Mouse (Mus musculus): ENCODE measurements around the gene 2900026A02Rik. TPM values are rescaled to one million over a fixed set of nuclear protein-coding genes. Genes with fewer than 3 reads are reported as not detected.

2900026A02Rik gene
- total and polyA plus RNA-seq, 3 experiments, result not detected

DNA sequence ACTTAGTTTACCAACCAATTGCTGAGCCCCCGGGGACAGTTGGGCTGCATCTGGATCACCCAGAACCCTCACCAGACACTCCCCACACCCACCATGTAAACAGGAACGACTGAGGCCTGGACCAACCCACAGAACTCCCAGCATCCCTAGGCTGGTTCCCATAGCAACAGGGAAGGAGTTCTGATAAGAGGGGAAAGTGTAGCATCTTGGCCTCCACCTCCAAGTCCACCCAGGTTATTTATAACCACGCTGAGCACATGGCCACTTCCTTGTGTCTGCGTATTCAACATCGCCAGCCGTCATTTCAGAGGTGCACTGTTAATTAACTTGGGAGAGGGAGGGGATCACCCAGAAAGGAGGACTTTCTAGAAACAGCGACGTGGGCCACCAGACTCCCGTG lies 75.9 kb downstream of the 2900026A02Rik start:
- no peak for DNase-seq (ENCODE audit: low read depth, low spot score)
- Histone ChIP-seq H3K36me3 (ENCODE audit: control insufficient read depth in 1 of 2, insufficient read depth in 2 of 2, low read length in 2 of 2) (no peaks in the 10 kb centered on the region), H3K4me3 (ENCODE audit: control insufficient read depth in 1 of 2, insufficient read depth in 1 of 2, low read depth in 2 of 2, low read length in 2 of 2) (no peak overlapping the region), H3K79me2 (ENCODE audit: control insufficient read depth, insufficient read depth, low read length, poor library complexity) (no peaks in the 10 kb centered on the region), H3K27me3 (ENCODE audit: control insufficient read depth in 1 of 2, insufficient read depth in 2 of 2, low read length in 2 of 2) (no peaks in the 10 kb centered on the region), H3K4me1 (ENCODE audit: control insufficient read depth in 1 of 2, insufficient read depth in 2 of 2, low read length in 2 of 2) (no peaks in the 10 kb centered on the region), H3K27ac (ENCODE audit: control insufficient read depth, low read depth, low read length) (no peak overlapping the region), H3K9me3 (replicated peaks; ENCODE audit: insufficient read depth, low read length) (no peaks in the 10 kb centered on the region; the same call in 1 of the 2 replicates), H3K9ac (ENCODE audit: control insufficient read depth, low read depth, low read length, poor library complexity, severe bottlenecking) (no peak overlapping the region)
- TF ChIP-seq ZNF384 (IDR thresholded peaks at IDR 0.05; ENCODE audit: low read depth, low read length) (no peak), HCFC1 (IDR thresholded peaks at IDR 0.05; ENCODE audit: low read depth, low read length) (no peak), BHLHE40 (IDR thresholded peaks at IDR 0.05; ENCODE audit: borderline replicate concordance, low read depth, low read length) (no peak), SIN3A (IDR thresholded peaks at IDR 0.05; ENCODE audit: low read length) (no peak), MEF2A (IDR thresholded peaks at IDR 0.05; ENCODE audit: extremely low read depth, insufficient replicate concordance, low read depth, low read length, poor library complexity, severe bottlenecking) (no peak), UBTF (IDR thresholded peaks at IDR 0.05; ENCODE audit: borderline replicate concordance, insufficient read depth, low read depth, low read length) (no peak), ZC3H11A (IDR thresholded peaks at IDR 0.05; ENCODE audit: low read depth, low read length) (no peak), USF2 (IDR thresholded peaks at IDR 0.05; ENCODE audit: borderline replicate concordance in 1 of 2, insufficient read depth in 1 of 2, low read depth in 1 of 2, low read length in 2 of 2) (no peak), MYC (IDR thresholded peaks at IDR 0.05; ENCODE audit: low read depth, low read length) (no peak), GABPA (IDR thresholded peaks at IDR 0.05; ENCODE audit: low read depth, low read length) (no peak), CHD1 (IDR thresholded peaks at IDR 0.05; ENCODE audit: low read depth, low read length) (no peak), MAZ (IDR thresholded peaks at IDR 0.05; ENCODE audit: low read depth, low read length) (no peak), POLR2AphosphoS2 (IDR thresholded peaks at IDR 0.05; ENCODE audit: low read length) (no peak), E2F4 (IDR thresholded peaks at IDR 0.05; ENCODE audit: borderline replicate concordance, low read depth, low read length) (no peak), MXI1 (IDR thresholded peaks at IDR 0.05; ENCODE audit: low read depth, low read length) (no peak), USF1 (IDR thresholded peaks at IDR 0.05; ENCODE audit: low read depth, low read length) (no peak), ETS1 (IDR thresholded peaks at IDR 0.05; ENCODE audit: low read depth, low read length) (no peak), POLR2AphosphoS5 (IDR thresholded peaks at IDR 0.05; ENCODE audit: borderline replicate concordance, low read depth, low read length) (no peak), NRF1 (IDR thresholded peaks at IDR 0.05; ENCODE audit: insufficient read depth, low read depth, low read length, poor library complexity, severe bottlenecking) (no peak)

DNA sequence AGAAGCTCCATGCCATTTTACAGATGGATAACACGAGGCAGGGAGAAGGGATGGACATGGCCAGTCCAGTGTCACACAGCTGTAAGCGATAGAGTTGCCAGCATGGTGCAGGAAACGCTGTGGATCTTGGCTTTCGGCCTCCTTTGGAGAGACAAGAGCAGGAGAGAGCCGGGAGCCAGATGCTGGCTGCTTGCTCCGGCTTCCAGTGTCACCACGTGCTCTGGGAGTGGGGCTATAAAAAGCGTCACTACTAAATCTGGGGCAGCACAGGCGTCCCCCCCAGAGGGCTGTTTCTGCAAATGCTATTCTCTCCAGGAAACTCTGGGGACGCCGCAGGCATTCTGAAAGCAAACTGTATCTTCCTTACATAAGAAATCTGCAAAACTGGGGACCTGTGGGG lies 78.5 kb downstream of the 2900026A02Rik start:
- no peak for DNase-seq (ENCODE audit: low read depth, low spot score)
- H3K9me3 ChIP-seq (replicated peaks; ENCODE audit: insufficient read depth, low read length), result no peaks in the 10 kb centered on the region; the same call in 1 of the 2 replicates
- no peak overlapping the region for H3K27ac ChIP-seq (ENCODE audit: control insufficient read depth, low read depth, low read length)
- H3K36me3 ChIP-seq (ENCODE audit: control insufficient read depth in 1 of 2, insufficient read depth in 2 of 2, low read length in 2 of 2), result no peaks in the 10 kb centered on the region
- TF ChIP-seq MXI1 (IDR thresholded peaks at IDR 0.05; ENCODE audit: low read depth, low read length), result no peak
- TF ChIP-seq MAFK (IDR thresholded peaks at IDR 0.05; ENCODE audit: borderline replicate concordance, low read depth, low read length), result no peak
- TF ChIP-seq POLR2AphosphoS2 (IDR thresholded peaks at IDR 0.05; ENCODE audit: low read length), result no peak
- no peak for TF ChIP-seq MEF2A (IDR thresholded peaks at IDR 0.05; ENCODE audit: extremely low read depth, insufficient replicate concordance, low read depth, low read length, poor library complexity, severe bottlenecking)
- no peak for TF ChIP-seq BHLHE40 (IDR thresholded peaks at IDR 0.05; ENCODE audit: borderline replicate concordance, low read depth, low read length)
- no peak overlapping the region for H3K4me3 ChIP-seq (ENCODE audit: control insufficient read depth in 1 of 2, insufficient read depth in 1 of 2, low read depth in 2 of 2, low read length in 2 of 2)
- no peaks in the 10 kb centered on the region for H3K79me2 ChIP-seq (ENCODE audit: control insufficient read depth, insufficient read depth, low read length, poor library complexity)
- H3K4me1 ChIP-seq (ENCODE audit: control insufficient read depth in 1 of 2, insufficient read depth in 2 of 2, low read length in 2 of 2), result no peaks in the 10 kb centered on the region
- H3K9ac ChIP-seq (ENCODE audit: control insufficient read depth, low read depth, low read length, poor library complexity, severe bottlenecking), result no peak overlapping the region
- H3K27me3 ChIP-seq (ENCODE audit: control insufficient read depth in 1 of 2, insufficient read depth in 2 of 2, low read length in 2 of 2), result no peaks in the 10 kb centered on the region
